Comparison of ENCODE assay signal across 11 mouse cellular contexts in genomic region chr4:126141021-126141420, GRCm38 (mm10). TPM values are rescaled to one million over a fixed set of nuclear protein-coding genes. Genes with fewer than 3 reads are reported as not detected.
DNase-seq lines count a peak whose midpoint lies in the region; ATAC-seq and TF ChIP-seq lines count a peak whose summit lies in the region.
"Had no signal": no experiment of that assay in that cellular context is flagged by ENCODE, and none has a peak within 500 bp of the region (broad histone marks: within the 10 kb centered on the region; RNA-seq: fewer than 3 reads in every experiment).

No protein-coding gene starts in this region.

- H3K27me3 ChIP-seq in heart, embryonic 10.5 days (ENCODE audit: insufficient read depth, poor library complexity, severe bottlenecking): no peaks in the 10 kb centered on the region
- H3K27me3 ChIP-seq in kidney, embryonic 16.5 days (ENCODE audit: insufficient read depth, low read length): no peaks in the 10 kb centered on the region
- H3K27me3 ChIP-seq in liver, adult 2 months (ENCODE audit: control insufficient read depth, insufficient read depth, low read length): no peaks in the 10 kb centered on the region
- H3K27me3 ChIP-seq: midbrain, embryonic 13.5 days had no signal

- no peaks in the 10 kb centered on the region for H3K9me3 ChIP-seq in heart, embryonic 10.5 days
- H3K9me3 ChIP-seq in kidney, embryonic 16.5 days (ENCODE audit: low read length): no peaks in the 10 kb centered on the region
- H3K9me3 ChIP-seq: midbrain, embryonic 13.5 days had no signal

- peaks cover 21% of the 10 kb centered on the region for H3K4me1 ChIP-seq in heart, embryonic 10.5 days
- H3K4me1 ChIP-seq in kidney, embryonic 16.5 days (ENCODE audit: insufficient read depth, low read length): peaks cover 23% of the 10 kb centered on the region
- peaks cover 9% of the 10 kb centered on the region; the same call in 1 of the 2 replicates for H3K4me1 ChIP-seq in liver, adult 2 months (ENCODE audit: control insufficient read depth, insufficient read depth, low read length)
- H3K4me1 ChIP-seq: midbrain, embryonic 13.5 days had no signal

- H3K9ac ChIP-seq in kidney, embryonic 16.5 days (replicated peaks; ENCODE audit: low read length): peak overlapping the region; percentile 29; the same call in 1 of the 2 replicates
- peak overlapping the region; percentile 18; the same call in 1 of the 2 replicates for H3K9ac ChIP-seq in liver, adult 2 months (ENCODE audit: low read depth, low read length)
- H3K9ac ChIP-seq: midbrain, embryonic 13.5 days had no signal

- H3K27ac ChIP-seq in heart, embryonic 10.5 days: peak overlapping the region; percentile 48; the same call in 1 of the 2 replicates
- peak overlapping the region; percentile 73 for H3K27ac ChIP-seq in kidney, embryonic 16.5 days (ENCODE audit: low read length)
- peak overlapping the region; percentile 84 for H3K27ac ChIP-seq in liver, adult 2 months (replicated peaks; ENCODE audit: insufficient read depth, low read depth, low read length)
- H3K27ac ChIP-seq: midbrain, embryonic 13.5 days had no signal

- TF ChIP-seq POLR2A in liver, adult 2 months (IDR thresholded peaks at IDR 0.05; ENCODE audit: extremely low read depth, insufficient read depth, low read length): no peak

- no peaks in the 10 kb centered on the region for H3K79me2 ChIP-seq in liver, adult 2 months (ENCODE audit: control insufficient read depth, insufficient read depth, low read length)

- TF ChIP-seq CTCF in liver, adult 2 months (IDR thresholded peaks at IDR 0.05; ENCODE audit: low read depth, low read length): no peak

- ATAC-seq in kidney, embryonic 16.5 days (ENCODE audit: low FRiP score, low TSS enrichment): no peak
- ATAC-seq: midbrain, embryonic 13.5 days had no signal

- H3K4me2 ChIP-seq in kidney, embryonic 16.5 days (replicated peaks; ENCODE audit: low read depth, low read length): no peak overlapping the region
- H3K4me2 ChIP-seq: midbrain, embryonic 13.5 days had no signal

- WGBS in heart, embryonic 10.5 days: 71% methylated on average over 5 of the region's 5 CpGs
- WGBS in kidney, embryonic 16.5 days: 59% methylated on average over 5 of the region's 5 CpGs
- 60% methylated on average over 5 of the region's 5 CpGs for WGBS in liver, adult 2 months

- H3K4me3 ChIP-seq in heart, embryonic 10.5 days: no peak overlapping the region
- no peak overlapping the region for H3K4me3 ChIP-seq in kidney, embryonic 16.5 days (ENCODE audit: low read length)
- no peak overlapping the region for H3K4me3 ChIP-seq in liver, adult 2 months (ENCODE audit: insufficient read depth, low read depth, low read length)
- H3K4me3 ChIP-seq: midbrain, embryonic 13.5 days had no signal

- DNase-seq in heart, embryonic 10.5 days (ENCODE audit: low spot score): no peak
- no peak for DNase-seq in heart, adult 18-20 months
- peak; percentile 53 for DNase-seq in kidney, adult 9 months
- no peak for DNase-seq in kidney, adult 11 months
- DNase-seq in liver, adult 2 months (ENCODE audit: extremely low read depth, low read depth, low spot score): no peak
- DNase-seq in cerebellum, adult 9-10 months: no peak
- DNase-seq in spleen, postnatal 4 days (ENCODE audit: low spot score in 2 of 2): no peak
- DNase-seq: B cell, adult 2 months; cerebellum, adult 11-12 months had no signal

- H3K36me3 ChIP-seq in heart, embryonic 10.5 days: peaks cover 44% of the 10 kb centered on the region
- peaks cover 36% of the 10 kb centered on the region for H3K36me3 ChIP-seq in kidney, embryonic 16.5 days (ENCODE audit: insufficient read depth, low read length)
- peaks cover 16% of the 10 kb centered on the region for H3K36me3 ChIP-seq in liver, adult 2 months (ENCODE audit: control insufficient read depth, insufficient read depth, low read length)

RNA-seq across cellular contexts. Expression of gene Eva1b, which starts 6.5 kb away (rescaled TPM):
- polyA plus RNA-seq in heart, embryonic 10.5 days (2016; fragmentation: Nextera tagmentation; extraction: Ambion mirVana): 26.3 and 39.5 TPM in 2 replicates
- 1 to 10 TPM; 8.8 to 9.5 TPM for total RNA-seq in heart, adult 18-20 months (2021)
- polyA plus RNA-seq in kidney, embryonic 16.5 days (2015; fragmentation: Nextera tagmentation; extraction: Ambion mirVana): 99.9 and 103 TPM in 2 replicates
- total RNA-seq in liver, adult 2 months (2014; rRNA removed): 8.0 and 9.5 TPM in 2 replicates
- 15.8 and 18.1 TPM in 2 replicates for polyA plus RNA-seq in liver, adult 2 months (2012; rRNA removed)

RNA-seq across cellular contexts. Expression of gene Sh3d21, which starts 22.3 kb away (rescaled TPM):
- polyA plus RNA-seq in heart, embryonic 10.5 days (2016; fragmentation: Nextera tagmentation; extraction: Ambion mirVana): 2.0 and 3.1 TPM in 2 replicates
- total RNA-seq in heart, adult 18-20 months (2021): 1 to 10 TPM; 1.3 to 2.4 TPM
- 9.1 and 10.5 TPM in 2 replicates for polyA plus RNA-seq in kidney, embryonic 16.5 days (2015; fragmentation: Nextera tagmentation; extraction: Ambion mirVana)
- total RNA-seq in liver, adult 2 months (2014; rRNA removed): 0.54 and 0.65 TPM in 2 replicates
- polyA plus RNA-seq in liver, adult 2 months (2012; rRNA removed): 0.26 and 0.55 TPM in 2 replicates

RNA-seq across cellular contexts. Expression of gene Stk40, which starts 37.3 kb away (rescaled TPM):
- polyA plus RNA-seq in heart, embryonic 10.5 days (2016; fragmentation: Nextera tagmentation; extraction: Ambion mirVana): 37.7 and 39.0 TPM in 2 replicates
- 10 to 100 TPM; 41.4 to 52.6 TPM for total RNA-seq in heart, adult 18-20 months (2021)
- 43.9 and 44.5 TPM in 2 replicates for polyA plus RNA-seq in kidney, embryonic 16.5 days (2015; fragmentation: Nextera tagmentation; extraction: Ambion mirVana)
- total RNA-seq in liver, adult 2 months (2014; rRNA removed): 6.5 and 10.8 TPM in 2 replicates
- 22.5 and 22.9 TPM in 2 replicates for polyA plus RNA-seq in liver, adult 2 months (2012; rRNA removed)

RNA-seq across cellular contexts. Expression of gene Lsm10, which starts 44.6 kb away (rescaled TPM):
- polyA plus RNA-seq in heart, embryonic 10.5 days (2016; fragmentation: Nextera tagmentation; extraction: Ambion mirVana): 47.5 and 47.7 TPM in 2 replicates
- 10 to 100 TPM; 13.3 to 15.3 TPM for total RNA-seq in heart, adult 18-20 months (2021)
- polyA plus RNA-seq in kidney, embryonic 16.5 days (2015; fragmentation: Nextera tagmentation; extraction: Ambion mirVana): 55.3 and 59.3 TPM in 2 replicates
- total RNA-seq in liver, adult 2 months (2014; rRNA removed): 20.0 and 30.0 TPM in 2 replicates
- 28.4 TPM in 2 replicates for polyA plus RNA-seq in liver, adult 2 months (2012; rRNA removed)
